Mouse (Mus musculus) spleen, adult 2 months (tissue): ENCODE results near the gene Bmp2k. TPM values are rescaled to one million over a fixed set of nuclear protein-coding genes. Genes with fewer than 3 reads are reported as not detected.

Source experiments
- DNase-seq, 2 experiments: peaks; one replicate each; pipeline versions ENCODE4 v3.0.0 to v3.0.0-alpha.2; 2012 to 2021; ENCODE audit warnings: low spot score in 2 of 2, low read depth in 1 of 2
- H3K27ac ChIP-seq: fragments of 200-500 bp; 2 replicates; pipeline ENCODE4 v1.5.1; 2012; ENCODE audit warnings: low read length, inconsistent platforms; ENCODE audit not compliant: insufficient read depth
- H3K27me3 ChIP-seq: fragments of 200-500 bp; 2 replicates; pipeline ENCODE4 v1.6.1; 2012; ENCODE audit warnings: mild to moderate bottlenecking, moderate library complexity, low read length, inconsistent platforms; ENCODE audit not compliant: control insufficient read depth, insufficient read depth
- H3K36me3 ChIP-seq: fragments of 200-500 bp; 2 replicates; pipeline ENCODE4 v1.6.1; 2012; ENCODE audit warnings: mild to moderate bottlenecking, low read length, inconsistent platforms; ENCODE audit not compliant: control insufficient read depth, insufficient read depth
- H3K4me1 ChIP-seq: fragments of 200-500 bp; 2 replicates; pipeline ENCODE4 v1.6.1; 2011; ENCODE audit warnings: inconsistent platforms; ENCODE audit not compliant: control insufficient read depth, insufficient read depth, insufficient read length
- H3K4me3 ChIP-seq: fragments of 200-500 bp; 2 replicates; pipeline ENCODE4 v1.5.1; 2011; ENCODE audit warnings: mild to moderate bottlenecking, inconsistent platforms; ENCODE audit not compliant: insufficient read depth, insufficient read length; ENCODE audit errors: extremely low read depth
- CTCF ChIP-seq: fragments of 200-500 bp; IDR thresholded peaks from 2 replicates; pipeline ENCODE4 v1.5.1; 2011; ENCODE audit warnings: mild to moderate bottlenecking, inconsistent platforms; ENCODE audit not compliant: insufficient read depth, insufficient read length, insufficient replicate concordance; ENCODE audit errors: extremely low read depth
- POLR2A ChIP-seq: fragments of 200-500 bp; IDR thresholded peaks from 2 replicates; pipeline ENCODE4 v1.6.1; 2011; ENCODE audit warnings: low read depth, low read length, inconsistent platforms
- WGBS: fragments of 180-500 bp; shearing (Covaris S2); methylation state at CpG from one replicate; pipeline ENCODE4 v1.1.7; 2018; 5-methylcytosine and 5-hydroxymethylcytosine counted together
- polyA plus RNA-seq: library from polyadenylated mRNA; depleted of rRNA; stranded (reverse); fragments of >200 nt; gene quantifications from 2 replicates; pipeline ENCODE4 v1.2.3, GENCODE M21; 2012; rRNA removed

The Bmp2k gene
- polyA plus RNA-seq, 1 experiment = 32.6 TPM

DNA sequence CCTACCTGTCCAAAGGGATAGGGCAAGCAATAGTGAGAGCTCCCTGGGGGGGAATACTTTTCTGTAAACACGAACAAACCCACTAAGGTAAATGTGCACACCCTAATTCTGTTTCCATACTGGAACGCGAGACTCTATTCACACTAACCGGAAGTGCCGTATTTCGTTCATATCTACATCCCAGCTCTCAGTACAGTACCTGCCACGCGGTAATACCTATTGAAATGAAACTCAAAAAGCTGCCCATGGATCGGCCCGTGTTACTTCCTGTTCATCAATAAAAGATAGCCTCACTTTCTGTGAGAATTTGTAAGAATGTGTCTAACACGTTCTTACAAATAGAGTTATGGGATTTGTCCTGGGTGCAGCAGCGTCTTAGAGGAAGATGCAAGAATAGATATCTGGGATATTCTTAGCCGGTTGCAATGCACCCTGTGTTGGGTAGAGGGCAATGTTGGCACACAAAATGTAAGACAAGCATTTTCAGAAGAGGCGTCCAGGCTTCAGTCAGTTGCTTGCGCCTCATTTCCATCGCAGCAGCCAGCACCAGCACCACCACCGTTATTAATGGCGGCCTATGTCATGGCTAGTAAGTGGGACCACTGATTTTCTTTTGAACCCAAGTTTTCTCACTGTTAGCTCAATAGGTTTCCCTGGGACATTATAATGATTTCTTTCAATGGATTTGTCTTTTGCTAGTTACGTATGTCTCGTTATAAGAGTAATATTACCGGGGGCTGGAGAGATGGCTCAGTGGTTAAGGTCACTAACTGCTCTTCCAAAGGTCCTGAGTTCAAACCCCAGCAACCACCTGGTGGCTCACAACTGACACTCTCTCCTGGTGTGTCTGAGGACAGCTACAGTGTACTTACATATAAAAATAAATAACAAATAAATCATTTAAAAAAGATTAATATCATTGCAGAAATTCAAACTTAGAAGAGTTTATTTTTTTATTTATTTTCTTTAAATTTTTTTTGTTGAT is 131.0 kb downstream of the Bmp2k start:
- H3K36me3 ChIP-seq = no peaks in the 10 kb centered on the region
- H3K4me1 ChIP-seq = no peaks in the 10 kb centered on the region
- DNase-seq = peak in 1 of 2 experiments; percentile 16
- H3K27me3 ChIP-seq = no peaks in the 10 kb centered on the region
- no peak overlapping the region for H3K4me3 ChIP-seq
- TF ChIP-seq POLR2A (no peak), CTCF (peak; percentile 32; the same call in 1 of the 2 replicates)
- 50% methylated on average over 21 of the region's 21 CpGs for WGBS
- H3K27ac ChIP-seq = no peak overlapping the region

GRCm38 (mm10) chr5:97129589-97129988 is 132.1 kb downstream of the Bmp2k start:
- Histone ChIP-seq H3K27me3 (no peaks in the 10 kb centered on the region), H3K27ac (no peak overlapping the region), H3K4me1 (no peaks in the 10 kb centered on the region), H3K4me3 (no peak overlapping the region), H3K36me3 (no peaks in the 10 kb centered on the region)
- TF ChIP-seq CTCF (no peak), POLR2A (no peak)
- WGBS = 95% methylated on average over 2 of the region's 2 CpGs
- DNase-seq = no peak

- no peak overlapping the region for H3K4me3 ChIP-seq
- DNase-seq = no peak
- no peaks in the 10 kb centered on the region for H3K27me3 ChIP-seq
- no peaks in the 10 kb centered on the region for H3K36me3 ChIP-seq
- 76% methylated on average over 2 of the region's 2 CpGs for WGBS
- TF ChIP-seq CTCF = no peak
- TF ChIP-seq POLR2A = no peak
- no peak overlapping the region for H3K27ac ChIP-seq
- no peaks in the 10 kb centered on the region for H3K4me1 ChIP-seq
Measured at GRCm38 (mm10) chr5:97135331-97135730, 137.8 kb downstream of the Bmp2k start.

Other genes starting within 250 kb of the Bmp2k start
- 4.7 and 5.7 TPM in 2 replicates for gene Anxa3, start 204.3 kb upstream of the Bmp2k start, polyA plus RNA-seq
- gene Paqr3, start 113.9 kb downstream of the Bmp2k start, polyA plus RNA-seq = 1.4 and 2.6 TPM in 2 replicates